Mouse (Mus musculus) C2C12 (cell line): ENCODE data around the gene Gif. TPM values are rescaled to one million over a fixed set of nuclear protein-coding genes. Genes with fewer than 3 reads are reported as not detected.

Experiments used
- H3K27me3 ChIP-seq: one replicate; pipeline ENCODE4 v1.6.1; 2011; ENCODE audit not compliant: control insufficient read depth, insufficient read depth, insufficient read length
- H3K36me3 ChIP-seq: one replicate; pipeline ENCODE4 v1.6.1; 2011; ENCODE audit not compliant: control insufficient read depth, insufficient read depth
- H3K4me3 ChIP-seq: one replicate; pipeline ENCODE4 v1.5.1; 2011; ENCODE audit warnings: mild to moderate bottlenecking, control low read depth; ENCODE audit not compliant: poor library complexity, insufficient read depth, severe bottlenecking
- H3K79me2 ChIP-seq: one replicate; pipeline ENCODE4 v1.6.1; 2011; ENCODE audit not compliant: control insufficient read depth, insufficient read depth
- H3K79me3 ChIP-seq: one replicate; pipeline ENCODE4 v1.6.1; 2011; ENCODE audit warnings: low read depth, control low read depth
- H3ac ChIP-seq: one replicate; pipeline ENCODE3; 2011; ENCODE audit warnings: low read depth; ENCODE audit not compliant: control insufficient read depth, insufficient read length
- CEBPB ChIP-seq: IDR thresholded peaks from one replicate; pipeline ENCODE4 v1.6.1; 2011; ENCODE audit warnings: low read depth, mild to moderate bottlenecking, control low read depth, moderate library complexity
- CTCF ChIP-seq: IDR thresholded peaks from one replicate; pipeline ENCODE4 v1.5.1; 2011; ENCODE audit not compliant: control insufficient read depth, insufficient read depth, insufficient read length
- FOSL1 ChIP-seq: IDR thresholded peaks from one replicate; pipeline ENCODE4 v1.8.0; 2011; ENCODE audit warnings: mild to moderate bottlenecking, low read length; ENCODE audit not compliant: poor library complexity, insufficient read depth, severe bottlenecking
- MAX ChIP-seq: IDR thresholded peaks from one replicate; pipeline ENCODE4 v1.6.1; 2011; ENCODE audit warnings: mild to moderate bottlenecking, control low read depth
- MYOD1 ChIP-seq: IDR thresholded peaks from one replicate; pipeline ENCODE4 v1.6.1; 2011; ENCODE audit warnings: low read depth; ENCODE audit not compliant: control insufficient read depth, insufficient read length
- MYOG ChIP-seq: IDR thresholded peaks from one replicate; pipeline ENCODE4 v1.6.1; 2011; ENCODE audit not compliant: control insufficient read depth, insufficient read length; ENCODE audit errors: extremely low read depth
- USF1 ChIP-seq: IDR thresholded peaks from one replicate; pipeline ENCODE4 v1.6.1; 2011; ENCODE audit warnings: low read depth, mild to moderate bottlenecking, control low read depth, moderate library complexity
- polyA plus RNA-seq: library from polyadenylated mRNA; unstranded; fragments of >200 nt; fragmentation: generic; extraction: Trizol; gene quantifications from one replicate; pipeline ENCODE4 v1.2.1, GENCODE M21; 2012; ENCODE audit warnings: missing spikeins

Gene Gif
- polyA plus RNA-seq, 1 experiment = not detected

DNA sequence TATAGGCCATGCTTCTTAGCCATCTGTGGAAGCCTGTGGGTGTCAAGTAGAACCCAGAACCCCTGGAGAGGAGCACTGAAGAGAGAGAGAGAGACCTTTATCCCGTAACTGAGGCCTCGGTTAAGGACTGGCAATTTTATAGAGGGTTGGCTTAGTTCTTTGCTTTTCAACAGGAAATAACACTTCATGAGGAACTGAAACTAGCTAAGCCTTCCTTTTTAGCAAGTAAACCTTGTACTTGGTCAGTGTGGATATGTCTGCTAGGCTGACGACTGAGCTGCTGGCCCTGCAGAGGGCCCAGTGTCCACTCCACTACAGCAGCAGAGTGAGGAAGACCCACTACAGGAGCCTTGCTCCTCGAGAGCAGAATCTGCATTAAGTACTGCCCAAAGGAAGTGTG, 19.1 kb downstream of the Gif start:
- Histone ChIP-seq H3K36me3 (no peaks in the 10 kb centered on the region), H3K4me3 (no peak overlapping the region), H3ac (no peak overlapping the region), H3K79me3 (peaks cover 5% of the 10 kb centered on the region), H3K27me3 (no peaks in the 10 kb centered on the region), H3K79me2 (peaks cover 12% of the 10 kb centered on the region)
- TF ChIP-seq CTCF (no peak), USF1 (no peak), FOSL1 (no peak), MYOG (no peak), MAX (no peak), MYOD1 (no peak), CEBPB (no peak)

DNA sequence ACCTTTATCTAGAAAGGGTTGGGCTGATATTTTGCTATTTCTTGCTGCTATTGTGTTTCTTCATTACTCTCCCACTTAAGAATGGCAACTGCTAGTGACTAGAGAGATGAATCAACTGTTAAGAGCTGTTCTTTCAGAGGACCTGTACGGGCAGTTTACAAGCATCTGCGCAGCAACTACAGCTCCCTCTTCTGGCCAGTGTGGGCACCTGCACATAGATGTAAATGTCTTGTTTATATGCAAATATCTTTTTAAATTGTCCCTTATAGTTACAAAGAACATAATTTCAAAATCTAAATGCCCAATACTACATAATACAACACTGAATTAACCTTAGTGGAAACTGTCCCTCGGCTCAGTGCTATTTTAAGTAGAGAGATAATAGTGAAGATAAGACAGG, 20.8 kb downstream of the Gif start:
- H3ac ChIP-seq = no peak overlapping the region
- TF ChIP-seq MYOD1 (no peak), CTCF (peak; percentile 36), MAX (no peak)
- peaks cover 22% of the 10 kb centered on the region for H3K79me2 ChIP-seq

DNA sequence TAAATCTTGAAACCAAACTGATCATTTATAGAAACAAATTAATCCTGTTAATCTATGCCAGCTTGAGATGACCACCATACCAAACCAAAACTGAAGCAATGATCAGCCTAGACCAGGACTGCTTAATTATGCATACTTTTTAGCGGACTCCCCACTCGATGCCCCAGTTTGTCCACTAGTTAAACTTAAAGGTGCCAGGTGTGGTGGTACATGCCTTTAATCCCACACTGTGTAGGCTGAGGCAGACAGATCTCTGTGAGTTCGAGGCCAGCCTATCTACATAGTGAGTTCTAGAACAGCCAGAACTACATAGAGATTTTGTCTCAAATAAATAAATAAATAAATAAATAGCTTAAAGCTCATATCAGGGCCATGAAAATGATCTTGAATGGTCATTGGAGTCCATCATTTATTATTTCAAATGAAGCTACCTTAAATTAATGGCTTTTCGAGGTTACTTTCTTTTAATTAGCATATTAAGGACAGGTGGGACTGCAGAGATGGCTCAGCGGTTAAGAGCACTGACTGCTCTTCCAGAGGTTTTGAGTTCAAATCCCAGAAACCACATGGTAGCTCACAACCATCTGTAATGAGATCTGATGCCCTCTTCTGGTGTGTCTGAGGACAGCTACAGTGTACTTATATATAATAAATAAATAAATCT, 22.0 kb downstream of the Gif start:
- no peaks in the 10 kb centered on the region for H3K27me3 ChIP-seq
- H3K36me3 ChIP-seq = peaks cover 23% of the 10 kb centered on the region
- no peak overlapping the region for H3K4me3 ChIP-seq
- H3ac ChIP-seq = no peak overlapping the region
- H3K79me3 ChIP-seq = peaks cover 7% of the 10 kb centered on the region
- TF ChIP-seq FOSL1 (no peak), CEBPB (no peak), CTCF (no peak), MYOG (no peak), USF1 (no peak), MYOD1 (no peak), MAX (no peak)
- peaks cover 22% of the 10 kb centered on the region for H3K79me2 ChIP-seq

More for the DNA sequence above, 20.8 kb downstream of the Gif start:
- Histone ChIP-seq H3K4me3 (no peak overlapping the region), H3K27me3 (no peaks in the 10 kb centered on the region), H3K79me3 (peaks cover 7% of the 10 kb centered on the region), H3K36me3 (peaks cover 11% of the 10 kb centered on the region)

- Histone ChIP-seq H3K36me3 (peaks cover 29% of the 10 kb centered on the region), H3ac (peak within 1 kb of the TSS; percentile 50), H3K79me3 (peaks cover 7% of the 10 kb centered on the region), H3K79me2 (peaks cover 22% of the 10 kb centered on the region), H3K27me3 (no peaks in the 10 kb centered on the region), H3K4me3 (peak within 1 kb of the TSS; percentile 56)
- no peak for TF ChIP-seq USF1
- TF ChIP-seq MAX = peak; percentile 92
- no peak for TF ChIP-seq MYOG
These were observed 23.0 kb downstream of the Gif start, which contains the start of gene Mrpl16 for GRCm38 (mm10) chr19:11770205-11770892. Mrpl16 (plus strand) TSS chr19:11770391.

- no peak overlapping the region for H3K4me3 ChIP-seq
- H3K27me3 ChIP-seq = no peaks in the 10 kb centered on the region
- TF ChIP-seq MAX (no peak), CTCF (no peak), MYOG (no peak), USF1 (no peak), CEBPB (no peak), MYOD1 (no peak), FOSL1 (no peak)
- peaks cover 49% of the 10 kb centered on the region for H3K36me3 ChIP-seq
- H3K79me2 ChIP-seq = peaks cover 1% of the 10 kb centered on the region
- H3ac ChIP-seq = no peak overlapping the region
- H3K79me3 ChIP-seq = no peaks in the 10 kb centered on the region
These were observed 30.0 kb downstream of the Gif start for GRCm38 (mm10) chr19:11777191-11777865.

DNA sequence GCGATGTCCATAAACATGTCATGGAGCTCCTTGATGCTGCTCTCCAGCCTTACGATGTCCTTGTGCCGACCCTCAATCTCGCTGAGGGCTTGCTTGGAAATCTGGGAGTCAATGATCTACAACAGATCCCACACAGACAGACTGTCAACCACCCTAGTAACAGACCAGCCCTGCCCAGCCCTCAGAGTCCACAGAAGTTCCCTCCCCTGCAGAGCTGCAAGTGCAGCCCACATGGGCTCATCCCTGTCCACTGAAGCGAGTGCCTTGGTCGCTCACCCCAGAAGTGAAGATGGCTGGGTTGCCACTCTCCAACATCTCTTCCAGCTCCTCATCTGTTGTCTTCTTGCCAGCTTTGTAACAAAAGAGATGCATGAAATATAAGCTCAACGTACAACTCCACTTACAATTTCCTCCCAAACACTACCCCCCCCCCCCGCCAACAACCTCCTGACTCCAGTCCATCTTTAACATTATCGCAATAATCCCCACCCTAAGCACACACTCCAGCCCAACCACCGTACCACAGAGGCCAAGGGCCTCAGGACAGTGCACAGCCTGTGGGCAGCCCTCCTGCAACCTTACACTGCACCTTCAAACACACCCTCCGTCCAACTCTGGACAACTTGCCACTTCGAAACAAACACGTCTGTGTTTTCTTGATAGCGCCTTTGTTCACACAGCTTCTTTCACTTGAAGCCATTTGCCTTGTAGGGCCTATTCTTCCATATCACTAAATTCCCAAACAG, 38.2 kb downstream of the Gif start:
- H3K36me3 ChIP-seq = peaks cover 7% of the 10 kb centered on the region
- no peak for TF ChIP-seq MYOD1
- no peak for TF ChIP-seq CTCF
- no peak for TF ChIP-seq MAX
- no peak for TF ChIP-seq CEBPB
- TF ChIP-seq USF1 = no peak
- no peak for TF ChIP-seq MYOG
- TF ChIP-seq FOSL1 = no peak

More for the DNA sequence above, 38.2 kb downstream of the Gif start:
- no peak overlapping the region for H3K4me3 ChIP-seq
- H3K27me3 ChIP-seq = no peaks in the 10 kb centered on the region
- no peaks in the 10 kb centered on the region for H3K79me2 ChIP-seq
- no peak overlapping the region for H3ac ChIP-seq
- H3K79me3 ChIP-seq = no peaks in the 10 kb centered on the region
